Comparison of ENCODE assay signal across 14 mouse cellular contexts in genomic region chr16:43274057-43274595, GRCm38 (mm10).
"Had no signal": no experiment of that assay in that cellular context is flagged by ENCODE, and none has a peak within 500 bp of the region (broad histone marks: within the 10 kb centered on the region; RNA-seq: fewer than 3 reads in every experiment).

No protein-coding gene starts in this region.

- H3K27me3 ChIP-seq: intestine, embryonic 15.5 days; liver, embryonic 12.5 days; midbrain, embryonic 15.5 days; neural tube, embryonic 12.5 days had no signal

- H3K4me2 ChIP-seq: intestine, embryonic 15.5 days; liver, embryonic 12.5 days; midbrain, embryonic 11.5 days; midbrain, embryonic 15.5 days; neural tube, embryonic 12.5 days had no signal

- ATAC-seq: intestine, embryonic 15.5 days; liver, embryonic 12.5 days; midbrain, embryonic 15.5 days had no signal

- DNase-seq: kidney, adult 8-10 months; kidney, postnatal 4 days; lung, postnatal 36 days; retina, postnatal 1 day; right cerebral cortex, postnatal 4 days; spleen, adult 18-20 months; thymus, postnatal 36 days had no signal

- H3K36me3 ChIP-seq: intestine, embryonic 15.5 days; limb, embryonic 10.5 days; liver, embryonic 12.5 days; midbrain, embryonic 15.5 days; neural tube, embryonic 12.5 days had no signal

- H3K9ac ChIP-seq: intestine, embryonic 15.5 days; liver, embryonic 12.5 days; midbrain, embryonic 15.5 days; neural tube, embryonic 12.5 days had no signal

- H3K9me3 ChIP-seq: intestine, embryonic 15.5 days; limb, embryonic 10.5 days; liver, embryonic 12.5 days; midbrain, embryonic 15.5 days; neural tube, embryonic 12.5 days had no signal

- H3K27ac ChIP-seq: intestine, embryonic 15.5 days; left cerebral cortex, adult 2 months; limb, embryonic 10.5 days; liver, embryonic 12.5 days; midbrain, embryonic 15.5 days; neural tube, embryonic 12.5 days had no signal

- H3K4me3 ChIP-seq: intestine, embryonic 15.5 days; left cerebral cortex, adult 2 months; limb, embryonic 10.5 days; liver, embryonic 12.5 days; midbrain, embryonic 15.5 days; neural tube, embryonic 12.5 days had no signal

- H3K4me1 ChIP-seq: intestine, embryonic 15.5 days; liver, embryonic 12.5 days; neural tube, embryonic 12.5 days had no signal
